ENCODE assay signal across 13 mouse cellular contexts in the genomic region with DNA sequence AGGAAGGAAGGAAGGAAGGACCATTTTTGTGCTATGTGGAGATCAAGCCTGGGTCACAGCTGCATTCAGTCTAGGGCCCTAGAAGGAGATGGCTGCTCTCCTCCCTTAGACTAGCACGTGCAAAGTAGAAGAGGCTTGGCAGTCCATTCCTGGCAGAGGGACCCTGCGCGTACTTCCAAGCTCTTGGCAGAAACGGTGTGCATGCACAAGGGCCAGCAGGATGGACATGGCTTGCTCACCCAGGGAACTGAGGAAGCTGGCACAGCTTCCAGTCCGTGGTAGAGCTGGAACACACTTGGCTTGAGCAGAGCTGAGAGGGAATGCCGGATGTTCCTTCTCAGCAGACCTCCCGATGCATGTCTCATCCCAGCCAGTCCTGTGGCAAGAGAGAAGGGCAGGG. TPM values are rescaled to one million over a fixed set of nuclear protein-coding genes. Genes with fewer than 3 reads are reported as not detected.
DNase-seq lines count a peak whose midpoint lies in the region; ATAC-seq and TF ChIP-seq lines count a peak whose summit lies in the region.
"Had no signal": no experiment of that assay in that cellular context is flagged by ENCODE, and none has a peak within 500 bp of the region (broad histone marks: within the 10 kb centered on the region; RNA-seq: fewer than 3 reads in every experiment).

No protein-coding gene starts in this region.

- WGBS in forebrain, postnatal 0 days: 66% methylated on average over 7 of the region's 7 CpGs
- WGBS in forebrain, embryonic 11.5 days: 86% methylated on average over 7 of the region's 7 CpGs
- 83% methylated on average over 7 of the region's 7 CpGs for WGBS in heart, embryonic 12.5 days
- WGBS in lung, embryonic 16.5 days: 59% methylated on average over 7 of the region's 7 CpGs

- H3K36me3 ChIP-seq in forebrain, postnatal 0 days (ENCODE audit: insufficient read depth): no peaks in the 10 kb centered on the region
- H3K36me3 ChIP-seq in forebrain, embryonic 11.5 days (ENCODE audit: control insufficient read depth, insufficient read depth, low read length): no peaks in the 10 kb centered on the region
- H3K36me3 ChIP-seq in heart, embryonic 12.5 days: no peaks in the 10 kb centered on the region
- H3K36me3 ChIP-seq in lung, embryonic 16.5 days (ENCODE audit: control insufficient read depth, insufficient read depth, low read length): no peaks in the 10 kb centered on the region
- H3K36me3 ChIP-seq: kidney, embryonic 15.5 days; limb, embryonic 12.5 days; midbrain, embryonic 12.5 days had no signal

- no peak overlapping the region for H3K4me2 ChIP-seq in forebrain, postnatal 0 days (ENCODE audit: low read depth)
- no peak overlapping the region for H3K4me2 ChIP-seq in forebrain, embryonic 11.5 days (ENCODE audit: low read depth, low read length, severe bottlenecking)
- H3K4me2 ChIP-seq in heart, embryonic 12.5 days: no peak overlapping the region
- no peak overlapping the region for H3K4me2 ChIP-seq in lung, embryonic 16.5 days (ENCODE audit: low read depth, low read length)
- H3K4me2 ChIP-seq: kidney, embryonic 15.5 days; limb, embryonic 12.5 days; midbrain, embryonic 12.5 days had no signal

- no peaks in the 10 kb centered on the region for H3K9me3 ChIP-seq in forebrain, postnatal 0 days (ENCODE audit: low read length)
- no peaks in the 10 kb centered on the region for H3K9me3 ChIP-seq in forebrain, embryonic 11.5 days (ENCODE audit: control insufficient read depth, low read length)
- H3K9me3 ChIP-seq in heart, embryonic 12.5 days (replicated peaks): no peaks in the 10 kb centered on the region
- H3K9me3 ChIP-seq in lung, embryonic 16.5 days (ENCODE audit: control insufficient read depth, low read length): no peaks in the 10 kb centered on the region
- H3K9me3 ChIP-seq: kidney, embryonic 15.5 days; limb, embryonic 12.5 days; midbrain, embryonic 12.5 days had no signal

- no peak overlapping the region for H3K4me3 ChIP-seq in forebrain, postnatal 0 days (ENCODE audit: low read depth, low read length)
- no peak overlapping the region for H3K4me3 ChIP-seq in forebrain, embryonic 11.5 days (ENCODE audit: low read depth, low read length)
- no peak overlapping the region for H3K4me3 ChIP-seq in heart, embryonic 12.5 days
- H3K4me3 ChIP-seq in lung, embryonic 16.5 days (ENCODE audit: low read length): no peak overlapping the region
- H3K4me3 ChIP-seq: kidney, embryonic 15.5 days; limb, embryonic 12.5 days; midbrain, embryonic 12.5 days had no signal

- no peak for TF ChIP-seq CTCF in forebrain, postnatal 0 days (IDR thresholded peaks at IDR 0.05; ENCODE audit: low read depth)

- H3K27ac ChIP-seq in forebrain, postnatal 0 days (ENCODE audit: low read depth, low read length): no peak overlapping the region
- H3K27ac ChIP-seq in forebrain, embryonic 11.5 days (ENCODE audit: low read depth, low read length): no peak overlapping the region
- no peak overlapping the region for H3K27ac ChIP-seq in heart, embryonic 12.5 days (ENCODE audit: poor library complexity, severe bottlenecking)
- no peak overlapping the region for H3K27ac ChIP-seq in lung, embryonic 16.5 days (ENCODE audit: low read length)
- H3K27ac ChIP-seq: kidney, embryonic 15.5 days; limb, embryonic 12.5 days; liver, embryonic 14.5 days; midbrain, embryonic 12.5 days had no signal

- DNase-seq in forebrain, postnatal 0 days: no peak
- DNase-seq in forebrain, embryonic 11.5 days (ENCODE audit: low spot score): no peak
- DNase-seq in heart, adult 8-10 months (ENCODE audit: low spot score): peak; percentile 21
- DNase-seq in lung, adult 18-20 months: no peak
- no peak for DNase-seq in thymus, postnatal 0 days (ENCODE audit: low spot score)
- DNase-seq: lung, postnatal 36 days had no signal

- H3K4me1 ChIP-seq in forebrain, postnatal 0 days (ENCODE audit: insufficient read depth): no peaks in the 10 kb centered on the region
- H3K4me1 ChIP-seq in forebrain, embryonic 11.5 days (replicated peaks; ENCODE audit: control insufficient read depth, insufficient read depth, low read length): peaks cover 3% of the 10 kb centered on the region; the same call in 1 of the 2 replicates
- no peaks in the 10 kb centered on the region for H3K4me1 ChIP-seq in heart, embryonic 12.5 days (replicated peaks)
- no peaks in the 10 kb centered on the region for H3K4me1 ChIP-seq in lung, embryonic 16.5 days (replicated peaks; ENCODE audit: control insufficient read depth, insufficient read depth, low read length)

- peak; percentile 34 for ATAC-seq in forebrain, postnatal 0 days
- ATAC-seq in forebrain, embryonic 11.5 days (replicated peaks; ENCODE audit: low FRiP score): no peak
- no peak for ATAC-seq in heart, embryonic 12.5 days (ENCODE audit: insufficient number of reproducible peaks, low FRiP score)
- peak; percentile 69 for ATAC-seq in lung, embryonic 16.5 days (ENCODE audit: low read depth)
- ATAC-seq: inflammation-experienced regulatory T-cells, adult 6 months had no signal

- H3K27me3 ChIP-seq in forebrain, postnatal 0 days (ENCODE audit: insufficient read depth, low read length): no peaks in the 10 kb centered on the region
- H3K27me3 ChIP-seq in forebrain, embryonic 11.5 days (ENCODE audit: control insufficient read depth, insufficient read depth, low read length): no peaks in the 10 kb centered on the region
- H3K27me3 ChIP-seq in heart, embryonic 12.5 days (replicated peaks): 0 out of 2 replicates have a peak, but pooled peaks cover 5% of the 10 kb centered on the region
- no peaks in the 10 kb centered on the region for H3K27me3 ChIP-seq in lung, embryonic 16.5 days (ENCODE audit: control insufficient read depth, insufficient read depth, low read depth, low read length)
- H3K27me3 ChIP-seq: kidney, embryonic 15.5 days; limb, embryonic 12.5 days; midbrain, embryonic 12.5 days had no signal

- no peak overlapping the region for H3K9ac ChIP-seq in forebrain, postnatal 0 days
- no peak overlapping the region for H3K9ac ChIP-seq in forebrain, embryonic 11.5 days (ENCODE audit: low read length)
- H3K9ac ChIP-seq in heart, embryonic 12.5 days: no peak overlapping the region
- H3K9ac ChIP-seq in lung, embryonic 16.5 days (ENCODE audit: low read length): no peak overlapping the region
- H3K9ac ChIP-seq: kidney, embryonic 15.5 days; limb, embryonic 12.5 days; liver, embryonic 14.5 days; midbrain, embryonic 12.5 days had no signal

RNA-seq across cellular contexts. Expression of a gene that starts 36.2 kb away (rescaled TPM):
- 10.9 and 18.1 TPM in 2 replicates for total RNA-seq in forebrain, postnatal 0 days (2014; rRNA removed)
- polyA plus RNA-seq in forebrain, postnatal 0 days (2015; fragmentation: Nextera tagmentation; extraction: Ambion mirVana): 8.1 and 8.4 TPM in 2 replicates
- 13.2 and 15.9 TPM in 2 replicates for polyA plus RNA-seq in forebrain, embryonic 11.5 days (2014; fragmentation: Nextera tagmentation; extraction: Ambion mirVana)
- total RNA-seq in heart, adult 8-10 months (2022): 100 to 1,000 TPM in 3 of 4 experiments, 10 to 100 TPM in 1; 92.8 to 120 (median 112) TPM
- polyA plus RNA-seq in heart, embryonic 12.5 days (2016; fragmentation: Nextera tagmentation; extraction: Ambion mirVana): 47.6 and 51.6 TPM in 2 replicates
- polyA plus RNA-seq in lung, embryonic 16.5 days (2015; fragmentation: Nextera tagmentation; extraction: Ambion mirVana): 77.5 and 84.0 TPM in 2 replicates
- 7.8 and 8.3 TPM in 2 replicates for polyA plus RNA-seq in thymus, postnatal 0 days (2015; fragmentation: Nextera tagmentation; extraction: Ambion mirVana)

Comparison
In these comparisons a context has a peak if more than half of its experiments do, and no peak if none do; other contexts are left out.
1. ATAC-seq: peak in forebrain, postnatal 0 days (single experiment) and lung, embryonic 16.5 days (single experiment); none in forebrain, embryonic 11.5 days (single experiment) and heart, embryonic 12.5 days (single experiment).